Mouse (Mus musculus): ENCODE data around the gene Pin1.

Pin1 gene

GRCm38 (mm10) chr9:20705981-20706380, 54.1 kb downstream of the Pin1 start:
- no peak for DNase-seq

DNA sequence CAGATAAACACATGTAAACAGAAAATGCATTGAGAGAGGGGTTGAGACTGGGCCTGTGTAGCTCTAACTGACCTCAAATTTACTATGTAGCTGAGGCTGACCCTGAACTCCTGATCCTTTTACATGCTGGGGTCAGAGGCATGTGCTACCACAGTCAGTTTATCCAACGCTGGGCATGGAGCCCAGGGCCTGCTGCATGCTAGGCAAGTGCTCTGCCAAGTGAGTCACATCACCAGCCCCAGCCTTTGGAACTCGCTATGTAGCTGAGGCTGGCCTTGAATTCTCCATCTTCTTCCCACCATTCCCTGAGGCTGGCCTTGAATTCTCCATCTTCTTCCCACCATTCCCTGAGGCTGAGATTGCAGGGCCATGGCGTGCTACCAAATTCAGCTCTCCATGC, 58.6 kb downstream of the Pin1 start:
- DNase-seq: no peak

- no peak for DNase-seq
Measured at GRCm38 (mm10) chr9:20712934-20713477, 61.1 kb downstream of the Pin1 start.

- DNase-seq: no peak
Measured at GRCm38 (mm10) chr9:20713478-20713987, 61.6 kb downstream of the Pin1 start.

DNA sequence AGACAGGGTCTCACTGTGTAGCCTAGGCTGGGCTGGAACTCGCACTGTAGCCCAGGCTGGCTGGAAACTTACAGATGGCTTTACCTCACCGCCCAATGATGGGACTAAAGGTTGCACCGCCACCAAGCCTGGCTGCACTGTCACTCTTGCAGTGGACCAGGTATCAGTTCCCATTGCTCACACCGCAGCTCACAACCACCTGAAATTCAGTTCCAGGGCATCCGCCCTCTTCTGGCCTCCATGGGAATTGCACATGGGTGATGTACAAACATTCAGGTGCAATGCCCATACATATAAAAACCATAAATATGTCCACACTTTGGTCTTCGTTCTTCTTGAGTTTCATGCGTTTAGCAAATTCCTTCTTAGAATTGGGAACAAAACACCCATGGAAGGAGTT, 63.4 kb downstream of the Pin1 start:
- DNase-seq: no peak
